Mouse (Mus musculus) spleen, adult 2 months (tissue): Measurements from ENCODE around the gene Gm9857.

Experiments
- CTCF ChIP-seq: fragments of 200-500 bp; IDR thresholded peaks from 2 replicates; pipeline ENCODE4 v1.5.1; 2011; ENCODE audit warnings: mild to moderate bottlenecking, inconsistent platforms; ENCODE audit not compliant: insufficient read depth, insufficient read length, insufficient replicate concordance; ENCODE audit errors: extremely low read depth
- POLR2A ChIP-seq: fragments of 200-500 bp; IDR thresholded peaks from 2 replicates; pipeline ENCODE4 v1.6.1; 2011; ENCODE audit warnings: low read depth, low read length, inconsistent platforms

GRCm38 (mm10) chr3:108987009-108987659, 46.9 kb upstream of the Gm9857 start:
- TF ChIP-seq POLR2A = no peak
- TF ChIP-seq CTCF = no peak
